Mouse (Mus musculus): ENCODE data around the gene Nr1h4.

GRCm38 (mm10) chr10:89450411-89450810 lies 83.0 kb downstream of the Nr1h4 start:
- no peak for TF ChIP-seq POLR2A (IDR thresholded peaks at IDR 0.05; ENCODE audit: extremely low read depth, insufficient read depth, low read length)
- no peak for TF ChIP-seq CTCF (IDR thresholded peaks at IDR 0.05; ENCODE audit: extremely low read depth, insufficient read depth, low read length)

Data from cortical plate, adult 2 months (tissue).